Mouse (Mus musculus) testis, adult 2 months (tissue): ENCODE results near the gene Olfr1320. TPM values are rescaled to one million over a fixed set of nuclear protein-coding genes. Genes with fewer than 3 reads are reported as not detected.
"Not testable (repeated sequence)": the region's sequence is repeated elsewhere in the genome, so short reads cannot be mapped to it uniquely, and the experiment has no call there.

Source experiments
- H3K27ac ChIP-seq: fragments of 200-500 bp; 2 replicates; pipeline ENCODE4 v1.5.1; 2012; ENCODE audit warnings: low read depth, low read length; ENCODE audit not compliant: control insufficient read depth, insufficient read depth
- H3K27me3 ChIP-seq: fragments of 200-500 bp; 2 replicates; pipeline ENCODE4 v1.6.1; 2012; ENCODE audit warnings: mild to moderate bottlenecking, low read length, moderate library complexity; ENCODE audit not compliant: control insufficient read depth, insufficient read depth
- H3K36me3 ChIP-seq: fragments of 200-500 bp; 2 replicates; pipeline ENCODE4 v1.6.1; 2012; ENCODE audit warnings: mild to moderate bottlenecking, low read length; ENCODE audit not compliant: control insufficient read depth, insufficient read depth
- H3K4me1 ChIP-seq: fragments of 200-500 bp; 2 replicates; pipeline ENCODE4 v1.6.1; 2012; ENCODE audit warnings: low read length; ENCODE audit not compliant: control insufficient read depth, insufficient read depth
- H3K4me3 ChIP-seq: fragments of 200-500 bp; 2 replicates; pipeline ENCODE4 v1.5.1; 2012; ENCODE audit warnings: low read depth, mild to moderate bottlenecking, low read length, moderate library complexity, mixed read lengths; ENCODE audit not compliant: control insufficient read depth
- CTCF ChIP-seq: fragments of 200-500 bp; IDR thresholded peaks from 2 replicates; pipeline ENCODE4 v1.5.1; 2012; ENCODE audit warnings: low read depth, mild to moderate bottlenecking, inconsistent platforms, low read length, moderate library complexity; ENCODE audit not compliant: control insufficient read depth, insufficient read depth, insufficient replicate concordance
- POLR2A ChIP-seq: fragments of 200-500 bp; IDR thresholded peaks from 2 replicates; pipeline ENCODE4 v1.6.1; 2012; ENCODE audit warnings: low read depth, mild to moderate bottlenecking, inconsistent platforms, low read length, moderate library complexity; ENCODE audit not compliant: control insufficient read depth
- polyA plus RNA-seq: library from polyadenylated mRNA; depleted of rRNA; stranded (reverse); fragments of >200 nt; gene quantifications from 2 replicates; pipeline ENCODE4 v1.2.3, GENCODE M21; 2012; rRNA removed

The Olfr1320 gene
- not detected in 2 replicates for polyA plus RNA-seq

DNA sequence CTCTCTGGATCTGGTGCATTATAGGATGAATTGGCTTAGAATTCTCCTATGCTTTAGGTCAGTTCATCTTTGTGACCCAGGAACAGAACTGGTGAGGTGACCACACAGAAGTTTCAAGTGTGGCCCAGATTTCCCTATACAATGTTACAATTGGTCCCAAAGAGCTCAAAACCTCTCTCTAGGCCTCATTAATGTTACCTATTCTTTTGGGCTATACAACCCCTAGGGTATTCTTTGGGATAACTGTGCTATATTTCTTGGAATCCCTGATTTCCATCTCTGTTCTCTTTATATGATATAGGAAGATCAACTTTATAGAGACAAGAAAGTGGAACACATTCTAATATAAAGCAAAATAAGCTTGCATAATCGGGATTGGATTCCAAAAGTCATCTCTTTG, at the start of gene Olfr1320:
Olfr1320 (plus strand) TSS at position 301 of the 400 bp plus-strand sequence.
- Histone ChIP-seq H3K4me1 (no peaks in the 10 kb centered on the region), H3K36me3 (no peaks in the 10 kb centered on the region), H3K27ac (no peak within 1 kb of the TSS), H3K27me3 (no peaks in the 10 kb centered on the region), H3K4me3 (no peak within 1 kb of the TSS)
- no peak for TF ChIP-seq POLR2A
- no peak for TF ChIP-seq CTCF

- Histone ChIP-seq H3K27me3 (no peaks in the 10 kb centered on the region), H3K4me3 (no peak overlapping the region), H3K36me3 (no peaks in the 10 kb centered on the region), H3K27ac (no peak overlapping the region), H3K4me1 (no peaks in the 10 kb centered on the region)
- TF ChIP-seq CTCF (no peak), POLR2A (no peak)
Measured at GRCm38 (mm10) chrX:49627566-49627965, 44.6 kb upstream of the Olfr1320 start.

DNA sequence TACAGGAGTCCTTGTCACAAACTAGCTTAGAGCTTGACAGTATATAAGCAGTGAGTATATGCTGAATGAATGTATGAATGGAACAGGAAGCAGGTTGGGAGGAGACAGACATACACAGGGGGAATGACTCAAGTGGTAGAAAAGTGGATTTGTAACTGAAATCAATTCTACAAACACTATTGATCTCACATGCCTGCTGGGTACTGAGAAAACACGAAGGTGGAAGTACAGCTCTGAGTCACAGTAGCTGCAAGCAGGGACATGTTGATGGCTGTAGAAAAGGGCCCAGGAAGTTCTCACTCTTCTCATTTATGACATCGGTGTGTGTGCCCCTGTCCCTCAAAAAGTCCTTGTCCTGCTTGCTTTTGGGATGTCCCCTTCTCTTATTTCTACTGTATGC, 40.9 kb upstream of the Olfr1320 start:
- no peak for TF ChIP-seq CTCF
- TF ChIP-seq POLR2A, result no peak
- H3K4me1 ChIP-seq, result no peaks in the 10 kb centered on the region
- no peaks in the 10 kb centered on the region for H3K27me3 ChIP-seq
- H3K27ac ChIP-seq, result no peak overlapping the region
- H3K4me3 ChIP-seq, result no peak overlapping the region
- H3K36me3 ChIP-seq, result no peaks in the 10 kb centered on the region

- peak overlapping the region; percentile 2; the same call in 1 of the 2 replicates for H3K4me3 ChIP-seq
- H3K4me1 ChIP-seq, H3K27ac ChIP-seq, H3K36me3 ChIP-seq, H3K27me3 ChIP-seq: not testable (repeated sequence)
Measured at GRCm38 (mm10) chrX:49660781-49661180, 11.4 kb upstream of the Olfr1320 start.

Other genes starting within 250 kb of the Olfr1320 start
- gene Arhgap36, start 208.4 kb upstream of the Olfr1320 start, polyA plus RNA-seq, result not detected in 2 replicates
- gene Olfr1321, start 62.7 kb downstream of the Olfr1320 start, polyA plus RNA-seq, result not detected in 2 replicates
- gene Igsf1, start 125.4 kb downstream of the Olfr1320 start, polyA plus RNA-seq, result 0.02 TPM in 1 of 2 replicates, not detected in the other
- gene Olfr1322, start 219.2 kb downstream of the Olfr1320 start, polyA plus RNA-seq, result not detected in 2 replicates